Mouse (Mus musculus) neural tube, embryonic 12.5 days (tissue): ENCODE measurements at regions not wholly inside any gene's neighbourhood (a gene's known extent, or its start where the extent isn't known, plus 50 kb on each side); places are given as distances from the start of the nearest gene placed in this dataset.
A peak's percentile ranks its signal among the peaks of the same experiment; 100 is the strongest.

Experiments
- ATAC-seq: fragments of 200-750 bp; cut with Nextera tagmentation; 2 replicates; pipeline ENCODE4 v1.8.0; 2017; ENCODE audit warnings: low read depth, mild to moderate bottlenecking, moderate TSS enrichment, moderate library complexity; ENCODE audit not compliant: low FRiP score
- H3K27ac ChIP-seq: fragments of 300-500 bp; sonication (generic); 2 replicates; pipeline ENCODE4 v1.5.1; 2016
- H3K27me3 ChIP-seq: fragments of 300-500 bp; sonication (generic); replicated peaks from 2 replicates; pipeline ENCODE4 v1.6.1; 2016; ENCODE audit warnings: mild to moderate bottlenecking
- H3K36me3 ChIP-seq: fragments of 300-500 bp; sonication (generic); 2 replicates; pipeline ENCODE4 v1.6.1; 2016; ENCODE audit warnings: mild to moderate bottlenecking
- H3K4me1 ChIP-seq: fragments of 300-500 bp; sonication (generic); 2 replicates; pipeline ENCODE4 v1.6.1; 2016
- H3K4me2 ChIP-seq: fragments of 300-500 bp; sonication (generic); replicated peaks from 2 replicates; pipeline ENCODE4 v1.6.1; 2016; ENCODE audit warnings: mild to moderate bottlenecking
- H3K4me3 ChIP-seq: fragments of 300-500 bp; sonication (generic); 2 replicates; pipeline ENCODE4 v1.5.1; 2016
- H3K9ac ChIP-seq: fragments of 300-500 bp; sonication (generic); 2 replicates; pipeline ENCODE4 v1.6.1; 2016; ENCODE audit warnings: mild to moderate bottlenecking
- H3K9me3 ChIP-seq: fragments of 300-500 bp; sonication (generic); 2 replicates; pipeline ENCODE4 v1.6.1; 2016; ENCODE audit warnings: mild to moderate bottlenecking
- WGBS: fragments of 180-500 bp; shearing (Covaris S2); methylation state at CpG from one replicate; pipeline ENCODE4 v1.1.7; 2016; 5-methylcytosine and 5-hydroxymethylcytosine counted together

- Histone ChIP-seq H3K9ac (no peak overlapping the region), H3K9me3 (no peaks in the 10 kb centered on the region), H3K36me3 (no peaks in the 10 kb centered on the region), H3K4me2 (no peak overlapping the region), H3K27ac (no peak overlapping the region), H3K27me3 (no peaks in the 10 kb centered on the region), H3K4me3 (no peak overlapping the region), H3K4me1 (peaks cover 10% of the 10 kb centered on the region)
- ATAC-seq: no peak
- 92% methylated on average over 11 of the region's 11 CpGs for WGBS
Measured at GRCm38 (mm10) chr15:36898857-36899523, 108.6 kb downstream of the Zfp706 start.

DNA sequence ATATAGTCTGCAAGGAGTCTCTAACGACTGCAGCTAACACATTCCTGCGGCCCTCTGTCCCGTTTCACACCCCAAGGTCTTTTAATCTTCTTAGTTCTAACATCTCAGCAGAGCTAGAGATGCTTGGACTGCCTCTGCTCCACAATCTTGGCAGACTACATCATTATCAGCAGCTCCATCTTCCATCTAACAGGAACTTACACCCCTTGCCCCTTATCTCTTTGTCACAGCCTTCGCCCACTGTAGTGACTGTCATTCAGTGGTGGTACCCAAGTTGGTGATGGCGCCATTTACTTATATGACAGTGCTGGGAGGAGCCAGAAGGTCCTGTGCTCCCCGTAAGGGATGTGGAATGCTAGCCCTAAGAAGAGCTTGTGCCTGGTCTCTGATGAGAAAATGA lies 109.2 kb downstream of the Zfp706 start:
- no peak for ATAC-seq
- Histone ChIP-seq H3K27ac (no peak overlapping the region), H3K9me3 (no peaks in the 10 kb centered on the region), H3K4me3 (no peak overlapping the region), H3K27me3 (no peaks in the 10 kb centered on the region), H3K4me1 (peaks cover 13% of the 10 kb centered on the region), H3K9ac (no peak overlapping the region), H3K4me2 (no peak overlapping the region), H3K36me3 (no peaks in the 10 kb centered on the region)
- WGBS: 81% methylated on average over 6 of the region's 6 CpGs

- Histone ChIP-seq H3K9ac (no peak overlapping the region), H3K27me3 (no peaks in the 10 kb centered on the region), H3K9me3 (no peaks in the 10 kb centered on the region), H3K4me2 (no peak overlapping the region), H3K4me3 (no peak overlapping the region), H3K36me3 (no peaks in the 10 kb centered on the region), H3K27ac (no peak overlapping the region), H3K4me1 (peaks cover 6% of the 10 kb centered on the region)
- 88% methylated on average over 4 of the region's 4 CpGs for WGBS
- ATAC-seq: no peak
Measured at GRCm38 (mm10) chr15:36896265-36896664, 111.3 kb downstream of the Zfp706 start.

DNA sequence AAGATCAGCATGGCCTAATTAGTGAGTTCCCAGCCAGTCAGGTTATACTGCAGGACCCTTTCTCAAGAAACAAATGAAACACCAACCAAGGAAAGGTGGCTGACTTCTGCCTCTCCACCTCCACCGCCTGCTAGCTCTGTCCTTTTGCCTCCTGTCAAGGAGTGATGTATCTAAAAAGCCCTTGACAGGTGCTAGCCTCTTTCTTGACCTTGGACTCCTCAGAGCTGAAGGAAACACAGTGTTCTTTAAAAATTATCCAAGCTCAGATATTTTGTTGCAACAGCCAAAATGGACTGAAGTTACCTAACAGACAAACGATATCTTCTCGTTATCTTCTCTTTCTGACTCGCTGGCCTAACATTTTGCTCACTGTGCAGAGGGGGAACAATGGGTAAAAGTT lies 112.5 kb downstream of the Zfp706 start:
- H3K27ac ChIP-seq: no peak overlapping the region
- H3K9ac ChIP-seq: no peak overlapping the region
- H3K27me3 ChIP-seq: no peaks in the 10 kb centered on the region
- H3K36me3 ChIP-seq: no peaks in the 10 kb centered on the region
- H3K9me3 ChIP-seq: no peaks in the 10 kb centered on the region
- ATAC-seq: no peak
- WGBS: 90% methylated on average over 4 of the region's 4 CpGs
- H3K4me3 ChIP-seq: no peak overlapping the region
- H3K4me1 ChIP-seq: peaks cover 6% of the 10 kb centered on the region
- no peak overlapping the region for H3K4me2 ChIP-seq

DNA sequence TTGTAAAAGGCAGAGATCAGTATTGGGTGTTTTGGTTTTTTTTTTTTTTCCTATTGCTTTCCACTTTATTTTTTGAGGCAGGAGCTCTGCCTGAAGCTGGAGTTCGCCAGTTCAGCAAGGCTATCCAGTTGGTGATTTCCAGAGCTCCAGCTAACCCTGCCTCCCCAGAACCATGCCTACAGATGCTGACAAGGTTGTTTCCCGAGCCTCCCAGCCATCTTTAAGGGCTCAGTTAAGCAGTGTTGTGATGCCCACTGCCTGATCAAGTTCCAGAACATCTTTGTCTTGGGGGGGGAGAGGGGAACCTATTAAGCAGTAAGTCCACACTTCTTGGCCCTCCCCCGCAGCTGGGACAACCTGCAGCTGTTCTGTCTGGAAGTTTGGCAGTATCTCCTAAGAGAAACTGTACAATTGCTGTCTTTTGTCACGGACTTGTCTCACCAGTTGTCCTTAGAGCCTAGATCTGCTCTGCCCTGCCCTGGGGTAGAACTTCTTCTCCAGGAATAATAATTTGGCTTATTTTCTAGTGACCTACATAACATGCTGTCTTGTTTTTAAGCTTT lies 114.1 kb downstream of the Zfp706 start:
- Histone ChIP-seq H3K36me3 (no peaks in the 10 kb centered on the region), H3K4me2 (no peak overlapping the region), H3K9ac (no peak overlapping the region), H3K27me3 (no peaks in the 10 kb centered on the region), H3K4me1 (peaks cover 6% of the 10 kb centered on the region), H3K9me3 (no peaks in the 10 kb centered on the region), H3K27ac (no peak overlapping the region), H3K4me3 (no peak overlapping the region)
- ATAC-seq: no peak
- WGBS: 55% methylated on average over 4 of the region's 4 CpGs

DNA sequence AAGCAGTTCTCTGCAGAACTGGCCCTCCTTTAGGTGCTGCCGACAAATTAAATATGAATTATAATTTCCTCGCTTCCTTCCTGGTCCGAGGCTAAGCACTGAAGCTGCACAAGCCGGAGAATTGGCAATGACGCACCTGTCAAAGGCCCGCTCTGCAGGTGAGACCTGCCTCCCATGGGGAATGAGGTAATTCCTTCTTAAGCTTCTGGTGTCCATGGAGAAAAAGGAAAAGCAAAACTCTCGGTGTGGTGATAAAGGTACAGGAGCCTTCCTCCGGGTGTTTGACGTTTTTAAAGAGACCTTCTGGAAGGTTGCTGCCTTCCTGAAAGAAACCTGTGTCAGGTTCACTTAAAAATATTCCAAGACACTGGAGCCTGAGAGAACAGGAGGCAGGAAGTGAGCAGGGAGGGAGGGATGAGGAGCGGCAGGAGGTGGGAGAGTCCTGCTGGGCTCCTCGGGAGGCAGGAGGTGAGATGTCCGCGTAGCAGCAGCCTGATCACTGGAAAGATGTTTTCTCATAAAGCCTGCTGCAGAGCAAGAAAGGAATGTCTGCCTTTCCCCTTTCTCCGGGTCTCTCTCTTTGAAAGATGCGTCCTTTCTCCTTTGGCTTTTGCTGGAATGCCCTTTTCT lies 114.9 kb downstream of the Zfp706 start:
- 17% methylated on average over 15 of the region's 15 CpGs for WGBS
- no peaks in the 10 kb centered on the region for H3K27me3 ChIP-seq
- no peak overlapping the region; the same call in 1 of the 2 replicates for H3K27ac ChIP-seq
- H3K9me3 ChIP-seq: no peaks in the 10 kb centered on the region
- H3K4me1 ChIP-seq: peaks cover 6% of the 10 kb centered on the region
- no peak overlapping the region for H3K4me3 ChIP-seq
- peak overlapping the region; percentile 46 for H3K4me2 ChIP-seq
- no peak for ATAC-seq
- no peak overlapping the region for H3K9ac ChIP-seq
- H3K36me3 ChIP-seq: no peaks in the 10 kb centered on the region

DNA sequence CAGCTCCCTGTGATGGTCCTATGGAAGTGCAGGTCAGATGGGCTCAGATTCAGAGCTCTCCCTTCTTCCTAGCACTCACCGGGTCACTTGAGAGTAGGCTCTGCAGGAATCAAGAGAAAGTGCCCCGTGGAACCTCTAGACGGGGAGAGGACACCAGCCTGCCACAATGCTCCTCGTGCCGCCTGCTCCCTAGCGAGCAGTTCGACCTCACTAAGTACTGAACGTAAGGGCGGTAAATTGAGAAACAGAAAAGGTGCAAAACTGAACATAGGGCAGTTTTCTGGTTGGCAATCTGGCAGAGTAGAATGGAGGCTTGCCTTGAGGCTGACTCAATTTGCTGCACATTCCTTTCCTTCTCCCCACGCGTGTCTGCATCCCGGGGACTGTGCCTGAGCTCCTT lies 115.7 kb downstream of the Zfp706 start:
- H3K4me2 ChIP-seq: no peak overlapping the region
- no peak overlapping the region for H3K27ac ChIP-seq
- no peaks in the 10 kb centered on the region for H3K36me3 ChIP-seq
- no peaks in the 10 kb centered on the region for H3K9me3 ChIP-seq
- H3K27me3 ChIP-seq: no peaks in the 10 kb centered on the region
- no peak overlapping the region for H3K4me3 ChIP-seq
- ATAC-seq: no peak
- H3K9ac ChIP-seq: no peak overlapping the region
- H3K4me1 ChIP-seq: peaks cover 6% of the 10 kb centered on the region
- 22% methylated on average over 12 of the region's 12 CpGs for WGBS

DNA sequence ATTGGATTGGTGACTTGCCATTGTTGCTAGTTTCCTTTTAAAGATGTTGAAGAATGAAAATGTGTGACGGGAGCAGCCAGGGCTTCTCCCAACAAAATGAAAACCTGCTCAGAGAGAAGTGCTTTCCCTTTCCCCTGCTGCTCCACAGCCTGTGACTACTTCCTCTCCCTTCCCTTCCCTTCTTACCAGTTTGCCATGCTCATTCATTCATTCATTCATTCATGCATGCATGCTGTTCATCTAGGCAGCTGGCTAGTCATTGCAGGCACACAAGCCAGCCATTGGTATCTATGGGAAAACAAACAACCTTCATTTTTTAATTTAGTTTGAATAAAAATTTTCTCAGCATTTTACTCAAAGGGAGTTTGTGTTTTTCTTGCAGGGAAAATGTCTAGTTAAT lies 116.3 kb downstream of the Zfp706 start:
- H3K27me3 ChIP-seq: no peaks in the 10 kb centered on the region
- H3K36me3 ChIP-seq: no peaks in the 10 kb centered on the region
- 73% methylated on average over 1 of the region's 1 CpGs for WGBS
- no peak overlapping the region for H3K9ac ChIP-seq
- H3K27ac ChIP-seq: no peak overlapping the region
- H3K4me3 ChIP-seq: no peak overlapping the region
- ATAC-seq: no peak
- no peaks in the 10 kb centered on the region for H3K9me3 ChIP-seq
- peaks cover 6% of the 10 kb centered on the region for H3K4me1 ChIP-seq
- H3K4me2 ChIP-seq: no peak overlapping the region

DNA sequence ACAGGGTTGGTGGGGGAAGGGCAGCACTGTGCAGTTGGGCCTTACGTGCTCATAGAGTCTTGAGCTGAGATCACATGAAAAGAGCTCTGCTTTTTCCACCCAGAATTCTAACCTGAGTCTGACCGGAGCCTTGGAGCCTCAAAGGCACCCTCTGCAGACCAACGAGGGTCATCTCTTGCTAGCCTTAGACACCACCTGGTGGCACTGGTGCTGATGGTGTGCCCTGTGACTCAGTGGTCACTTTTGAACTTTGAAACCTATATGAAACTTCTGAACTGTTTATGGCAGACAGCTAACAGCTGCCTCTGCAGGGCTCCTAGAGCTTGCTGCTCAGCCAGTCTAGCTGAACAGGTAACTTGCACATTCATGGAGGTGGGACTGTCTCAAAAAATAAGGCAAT lies 118.5 kb downstream of the Zfp706 start:
- H3K9me3 ChIP-seq: no peaks in the 10 kb centered on the region
- no peak for ATAC-seq
- H3K4me2 ChIP-seq: no peak overlapping the region
- no peak overlapping the region for H3K9ac ChIP-seq
- H3K27me3 ChIP-seq: no peaks in the 10 kb centered on the region
- WGBS: 71% methylated on average over 3 of the region's 3 CpGs
- no peak overlapping the region for H3K27ac ChIP-seq
- peaks cover 6% of the 10 kb centered on the region for H3K4me1 ChIP-seq
- H3K4me3 ChIP-seq: no peak overlapping the region
- H3K36me3 ChIP-seq: no peaks in the 10 kb centered on the region

DNA sequence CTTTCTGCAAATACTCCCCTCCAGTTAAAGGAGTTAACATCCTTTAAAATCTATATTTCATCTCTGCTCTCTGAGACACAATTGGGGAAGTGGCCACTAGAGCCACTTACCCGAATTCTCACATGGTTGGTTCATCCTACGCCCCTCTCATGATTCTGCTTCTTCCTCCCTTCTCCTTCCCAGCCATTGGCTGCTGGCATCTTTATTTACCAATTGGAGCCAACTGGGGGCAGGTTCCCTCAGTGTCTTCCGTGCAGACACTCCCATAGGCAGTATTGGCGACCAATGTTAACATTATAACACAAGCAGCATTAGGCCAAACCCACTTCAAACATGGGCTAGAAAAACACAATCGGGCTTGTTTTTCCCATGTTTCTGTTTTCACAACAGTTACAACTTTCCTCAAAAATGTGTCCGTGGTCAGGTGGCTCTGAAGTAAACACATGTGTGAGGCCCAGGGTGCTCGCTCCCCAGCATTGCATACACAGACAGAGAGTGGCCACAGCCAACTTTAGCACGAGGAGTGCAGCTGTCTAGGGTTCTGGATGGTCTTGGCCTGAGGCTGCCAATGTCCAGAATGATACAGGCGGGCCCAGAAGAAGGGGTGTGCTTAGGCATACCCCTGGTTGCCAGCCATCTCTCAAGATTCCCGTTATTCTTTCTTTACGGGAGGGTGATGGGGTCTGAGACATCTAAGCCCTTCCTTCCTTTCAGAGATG lies 119.1 kb downstream of the Zfp706 start:
- H3K36me3 ChIP-seq: no peaks in the 10 kb centered on the region
- no peaks in the 10 kb centered on the region for H3K27me3 ChIP-seq
- H3K4me2 ChIP-seq: no peak overlapping the region
- ATAC-seq: no peak
- H3K9ac ChIP-seq: no peak overlapping the region
- WGBS: 84% methylated on average over 11 of the region's 11 CpGs
- H3K4me3 ChIP-seq: no peak overlapping the region
- no peak overlapping the region for H3K27ac ChIP-seq
- H3K4me1 ChIP-seq: peaks cover 5% of the 10 kb centered on the region
- H3K9me3 ChIP-seq: no peaks in the 10 kb centered on the region

- H3K4me2 ChIP-seq: no peak overlapping the region
- WGBS: 81% methylated on average over 11 of the region's 11 CpGs
- no peak overlapping the region for H3K27ac ChIP-seq
- H3K9ac ChIP-seq: 0 out of 2 replicates have a peak overlapping the region, but pooled peaks have one; percentile 5
- no peaks in the 10 kb centered on the region for H3K9me3 ChIP-seq
- H3K36me3 ChIP-seq: no peaks in the 10 kb centered on the region
- no peak for ATAC-seq
- no peak overlapping the region for H3K4me3 ChIP-seq
- no peaks in the 10 kb centered on the region for H3K4me1 ChIP-seq
- H3K27me3 ChIP-seq: no peaks in the 10 kb centered on the region
Measured at GRCm38 (mm10) chr15:36884671-36885365, 122.8 kb downstream of the Zfp706 start.

- no peak overlapping the region for H3K4me2 ChIP-seq
- H3K36me3 ChIP-seq: no peaks in the 10 kb centered on the region
- H3K4me1 ChIP-seq: no peaks in the 10 kb centered on the region
- H3K27me3 ChIP-seq: no peaks in the 10 kb centered on the region
- no peak overlapping the region for H3K9ac ChIP-seq
- no peak overlapping the region for H3K4me3 ChIP-seq
- ATAC-seq: no peak
- 88% methylated on average over 3 of the region's 3 CpGs for WGBS
- no peak overlapping the region for H3K27ac ChIP-seq
- no peaks in the 10 kb centered on the region for H3K9me3 ChIP-seq
Measured at GRCm38 (mm10) chr15:36884074-36884473, 123.5 kb downstream of the Zfp706 start.
